Mouse (Mus musculus) testis, adult 2 months (tissue): ENCODE measurements at regions not wholly inside any gene's neighbourhood (a gene's known extent, or its start where the extent isn't known, plus 50 kb on each side); places are given as distances from the start of the nearest gene placed in this dataset.

Experiments
- H3K27ac ChIP-seq: fragments of 200-500 bp; 2 replicates; pipeline ENCODE4 v1.5.1; 2012; ENCODE audit warnings: low read depth, low read length; ENCODE audit not compliant: control insufficient read depth, insufficient read depth
- H3K27me3 ChIP-seq: fragments of 200-500 bp; 2 replicates; pipeline ENCODE4 v1.6.1; 2012; ENCODE audit warnings: mild to moderate bottlenecking, low read length, moderate library complexity; ENCODE audit not compliant: control insufficient read depth, insufficient read depth
- H3K36me3 ChIP-seq: fragments of 200-500 bp; 2 replicates; pipeline ENCODE4 v1.6.1; 2012; ENCODE audit warnings: mild to moderate bottlenecking, low read length; ENCODE audit not compliant: control insufficient read depth, insufficient read depth
- H3K4me1 ChIP-seq: fragments of 200-500 bp; 2 replicates; pipeline ENCODE4 v1.6.1; 2012; ENCODE audit warnings: low read length; ENCODE audit not compliant: control insufficient read depth, insufficient read depth
- H3K4me3 ChIP-seq: fragments of 200-500 bp; 2 replicates; pipeline ENCODE4 v1.5.1; 2012; ENCODE audit warnings: low read depth, mild to moderate bottlenecking, low read length, moderate library complexity, mixed read lengths; ENCODE audit not compliant: control insufficient read depth
- CTCF ChIP-seq: fragments of 200-500 bp; IDR thresholded peaks from 2 replicates; pipeline ENCODE4 v1.5.1; 2012; ENCODE audit warnings: low read depth, mild to moderate bottlenecking, inconsistent platforms, low read length, moderate library complexity; ENCODE audit not compliant: control insufficient read depth, insufficient read depth, insufficient replicate concordance
- POLR2A ChIP-seq: fragments of 200-500 bp; IDR thresholded peaks from 2 replicates; pipeline ENCODE4 v1.6.1; 2012; ENCODE audit warnings: low read depth, mild to moderate bottlenecking, inconsistent platforms, low read length, moderate library complexity; ENCODE audit not compliant: control insufficient read depth

GRCm38 (mm10) chr10:25702146-25702545 lies 166.1 kb upstream of the Smlr1 start:
- TF ChIP-seq POLR2A (no peak), CTCF (no peak)
- H3K27ac ChIP-seq = no peak overlapping the region
- H3K36me3 ChIP-seq = no peaks in the 10 kb centered on the region
- H3K4me1 ChIP-seq = no peaks in the 10 kb centered on the region
- peak overlapping the region; percentile 50 for H3K4me3 ChIP-seq
- H3K27me3 ChIP-seq = no peaks in the 10 kb centered on the region

- H3K36me3 ChIP-seq = no peaks in the 10 kb centered on the region
- no peak for TF ChIP-seq CTCF
- TF ChIP-seq POLR2A = no peak
- H3K27me3 ChIP-seq = no peaks in the 10 kb centered on the region
- H3K4me3 ChIP-seq = no peak overlapping the region
- H3K27ac ChIP-seq = no peak overlapping the region
- no peaks in the 10 kb centered on the region for H3K4me1 ChIP-seq
These were observed 159.7 kb upstream of the Smlr1 start for GRCm38 (mm10) chr10:25695798-25696197.

DNA sequence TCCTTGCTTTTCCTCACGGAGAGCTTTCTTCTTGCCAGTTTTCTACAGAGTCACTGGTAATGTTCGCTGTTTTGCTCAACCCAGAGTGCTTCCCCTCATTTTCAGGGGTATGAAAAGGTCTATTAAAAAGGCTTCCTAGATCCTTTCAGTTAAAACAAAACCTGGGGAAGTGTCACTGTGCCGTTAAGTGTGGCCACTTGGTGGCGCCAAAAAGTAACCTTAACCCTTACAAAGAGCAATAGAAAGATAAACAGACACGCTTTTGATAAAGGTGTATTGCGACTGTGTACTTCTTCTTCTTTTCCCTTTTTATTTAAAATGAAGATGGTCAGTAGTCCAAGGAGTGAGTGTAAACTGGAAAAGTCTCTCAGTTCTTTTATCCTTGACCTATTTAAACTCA lies 145.2 kb upstream of the Smlr1 start:
- H3K4me3 ChIP-seq = no peak overlapping the region
- no peak overlapping the region for H3K27ac ChIP-seq
- TF ChIP-seq POLR2A (no peak), CTCF (no peak)
- H3K36me3 ChIP-seq = no peaks in the 10 kb centered on the region
- no peaks in the 10 kb centered on the region for H3K4me1 ChIP-seq
- H3K27me3 ChIP-seq = no peaks in the 10 kb centered on the region

- no peak overlapping the region for H3K27ac ChIP-seq
- no peak for TF ChIP-seq CTCF
- no peak for TF ChIP-seq POLR2A
- no peaks in the 10 kb centered on the region for H3K27me3 ChIP-seq
- no peak overlapping the region for H3K4me3 ChIP-seq
- H3K36me3 ChIP-seq = no peaks in the 10 kb centered on the region
- no peaks in the 10 kb centered on the region for H3K4me1 ChIP-seq
These were observed 141.8 kb upstream of the Smlr1 start for GRCm38 (mm10) chr10:25677889-25678288.

GRCm38 (mm10) chr10:25675368-25675767 lies 139.3 kb upstream of the Smlr1 start:
- H3K4me1 ChIP-seq = no peaks in the 10 kb centered on the region
- H3K27ac ChIP-seq = no peak overlapping the region

GRCm38 (mm10) chr10:25670061-25670460 lies 134.0 kb upstream of the Smlr1 start:
- no peak overlapping the region for H3K4me3 ChIP-seq
- TF ChIP-seq CTCF (no peak), POLR2A (no peak)

More at GRCm38 (mm10) chr10:25675368-25675767, 139.3 kb upstream of the Smlr1 start:
- H3K27me3 ChIP-seq = no peaks in the 10 kb centered on the region
- H3K36me3 ChIP-seq = no peaks in the 10 kb centered on the region
- H3K4me3 ChIP-seq = no peak overlapping the region
- TF ChIP-seq POLR2A (no peak), CTCF (no peak)

DNA sequence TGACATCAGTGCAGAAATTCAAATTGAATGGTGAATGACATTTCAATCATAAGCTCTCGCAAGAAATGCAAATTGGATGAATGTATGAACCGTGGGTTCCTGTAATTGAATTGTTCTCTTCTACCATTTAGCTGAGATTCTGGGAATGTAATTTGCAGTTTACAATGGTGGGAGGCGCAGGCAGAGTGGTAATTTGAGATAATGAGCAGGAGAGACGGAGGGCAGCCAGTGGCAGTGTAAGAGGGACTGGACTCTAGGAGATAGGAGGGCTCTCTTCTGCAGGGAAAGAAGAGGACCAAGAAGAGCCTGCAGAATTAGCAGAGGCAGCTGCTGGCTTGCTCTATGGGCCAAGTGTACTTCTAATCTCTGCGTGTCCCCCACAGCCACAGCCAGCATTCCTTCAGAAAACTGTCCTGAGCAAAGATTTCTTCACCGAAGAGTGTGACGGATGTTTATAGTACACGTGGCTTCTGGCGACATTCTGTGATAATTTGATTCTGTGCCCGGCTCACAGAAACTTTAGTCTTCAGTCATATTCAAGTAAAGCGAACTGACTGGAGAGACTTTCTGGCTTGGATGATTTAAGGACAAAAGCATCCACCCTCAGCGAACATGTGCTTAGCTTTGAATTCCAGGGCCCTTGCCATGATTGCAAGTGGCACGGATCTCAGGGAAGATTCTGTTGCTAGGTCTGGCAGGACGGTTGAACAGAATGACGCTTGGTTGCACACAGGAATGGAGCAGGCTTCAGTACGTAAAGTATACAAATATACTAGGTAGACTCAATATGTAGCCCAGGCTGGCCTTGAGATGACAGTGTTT lies 116.9 kb upstream of the Smlr1 start:
- no peak overlapping the region for H3K27ac ChIP-seq
- no peaks in the 10 kb centered on the region for H3K36me3 ChIP-seq
- H3K4me1 ChIP-seq = no peaks in the 10 kb centered on the region
- no peak overlapping the region for H3K4me3 ChIP-seq
- no peak for TF ChIP-seq CTCF
- TF ChIP-seq POLR2A = no peak
- H3K27me3 ChIP-seq = no peaks in the 10 kb centered on the region

More at GRCm38 (mm10) chr10:25670061-25670460, 134.0 kb upstream of the Smlr1 start:
- Histone ChIP-seq H3K27ac (no peak overlapping the region), H3K27me3 (no peaks in the 10 kb centered on the region), H3K4me1 (no peaks in the 10 kb centered on the region), H3K36me3 (no peaks in the 10 kb centered on the region)

- H3K4me3 ChIP-seq = no peak overlapping the region
- TF ChIP-seq CTCF (no peak), POLR2A (no peak)
- no peaks in the 10 kb centered on the region for H3K27me3 ChIP-seq
These were observed 111.7 kb upstream of the Smlr1 start for GRCm38 (mm10) chr10:25647740-25648139.

More at GRCm38 (mm10) chr10:25647740-25648139, 111.7 kb upstream of the Smlr1 start:
- Histone ChIP-seq H3K36me3 (no peaks in the 10 kb centered on the region), H3K27ac (no peak overlapping the region), H3K4me1 (no peaks in the 10 kb centered on the region)
